8 mouse cellular contexts compared by ENCODE assay signal in the genomic region with DNA sequence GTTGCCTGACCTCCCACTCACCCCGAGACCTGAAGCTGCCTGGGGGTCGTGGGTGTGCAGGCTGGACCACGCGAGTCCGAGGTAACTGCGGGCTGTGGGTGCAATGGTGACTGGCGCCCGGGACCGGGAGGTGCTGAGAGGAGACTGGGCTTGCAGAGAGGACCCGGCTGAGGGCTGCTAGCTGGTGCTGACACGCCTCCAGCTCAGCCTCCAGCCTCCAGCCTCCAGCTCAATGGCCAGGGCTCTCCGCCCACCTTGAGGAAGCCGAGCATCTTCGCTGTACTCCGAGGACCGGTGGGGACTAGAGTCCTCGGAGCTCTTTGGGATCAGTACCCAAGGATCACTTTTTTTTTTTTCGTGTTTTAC. TPM values are rescaled to one million over a fixed set of nuclear protein-coding genes. Genes with fewer than 3 reads are reported as not detected.
DNase-seq lines count a peak whose midpoint lies in the region; ATAC-seq and TF ChIP-seq lines count a peak whose summit lies in the region.

No protein-coding gene starts in this region.

- H3K36me3 ChIP-seq in kidney, postnatal 0 days (ENCODE audit: insufficient read depth, low read length) = no peaks in the 10 kb centered on the region
- no peaks in the 10 kb centered on the region for H3K36me3 ChIP-seq in limb, embryonic 11.5 days (ENCODE audit: control insufficient read depth, insufficient read depth, low read length)
- no peaks in the 10 kb centered on the region for H3K36me3 ChIP-seq in neural tube, embryonic 14.5 days (ENCODE audit: control insufficient read depth, insufficient read depth, low read length)

- no peaks in the 10 kb centered on the region for H3K9me3 ChIP-seq in kidney, postnatal 0 days (replicated peaks; ENCODE audit: low read length)
- H3K9me3 ChIP-seq in limb, embryonic 11.5 days (ENCODE audit: control insufficient read depth, low read length) = no peaks in the 10 kb centered on the region
- H3K9me3 ChIP-seq in neural tube, embryonic 14.5 days (ENCODE audit: control insufficient read depth, low read length) = no peaks in the 10 kb centered on the region

- H3K4me2 ChIP-seq in kidney, postnatal 0 days (ENCODE audit: low read length) = peak overlapping the region; percentile 93
- H3K4me2 ChIP-seq in limb, embryonic 11.5 days (ENCODE audit: low read depth, severe bottlenecking) = peak overlapping the region; percentile 75
- H3K4me2 ChIP-seq in neural tube, embryonic 14.5 days (ENCODE audit: low read depth, low read length) = peak overlapping the region; percentile 75

- peak overlapping the region; percentile 96 for H3K27ac ChIP-seq in kidney, postnatal 0 days
- peak overlapping the region; percentile 82 for H3K27ac ChIP-seq in limb, embryonic 11.5 days (replicated peaks; ENCODE audit: low read depth, low read length)
- H3K27ac ChIP-seq in neural tube, embryonic 14.5 days (ENCODE audit: low read depth, low read length) = peak overlapping the region; percentile 58

- DNase-seq in kidney, postnatal 0 days (ENCODE audit: low spot score) = peak; percentile 69
- no peak for DNase-seq in kidney, adult 11 months
- peak; percentile 76 for DNase-seq in NIH3T3 (ENCODE audit: low read depth)
- DNase-seq in limb, embryonic 11.5 days (ENCODE audit: low spot score) = no peak
- no peak for DNase-seq in urinary bladder, postnatal 10 days (ENCODE audit: low spot score)
- DNase-seq in layer of hippocampus, adult 8-10 months (ENCODE audit: low spot score in 2 of 2) = no peak

- H3K27me3 ChIP-seq in kidney, postnatal 0 days (ENCODE audit: insufficient read depth, low read length) = no peaks in the 10 kb centered on the region
- no peaks in the 10 kb centered on the region for H3K27me3 ChIP-seq in limb, embryonic 11.5 days (ENCODE audit: control insufficient read depth, insufficient read depth, low read length)
- no peaks in the 10 kb centered on the region; the same call in 1 of the 2 replicates for H3K27me3 ChIP-seq in neural tube, embryonic 14.5 days (ENCODE audit: control insufficient read depth, insufficient read depth, low read length)

- peak overlapping the region; percentile 82 for H3K9ac ChIP-seq in kidney, postnatal 0 days (ENCODE audit: low read depth, low read length)
- H3K9ac ChIP-seq in limb, embryonic 11.5 days (ENCODE audit: low read length) = peak overlapping the region; percentile 78
- peak overlapping the region; percentile 61 for H3K9ac ChIP-seq in neural tube, embryonic 14.5 days (replicated peaks; ENCODE audit: low read depth, low read length)

- peaks cover 8% of the 10 kb centered on the region; the same call in 1 of the 2 replicates for H3K4me1 ChIP-seq in kidney, postnatal 0 days (replicated peaks; ENCODE audit: insufficient read depth, low read length)
- H3K4me1 ChIP-seq in limb, embryonic 11.5 days (ENCODE audit: control insufficient read depth, insufficient read depth, low read length) = peaks cover 10% of the 10 kb centered on the region
- 0 out of 2 replicates have a peak, but pooled peaks cover 2% of the 10 kb centered on the region for H3K4me1 ChIP-seq in neural tube, embryonic 14.5 days (ENCODE audit: control insufficient read depth, insufficient read depth, low read length)

- ATAC-seq in kidney, postnatal 0 days (replicated peaks; ENCODE audit: low FRiP score, low read depth) = peak; percentile 75
- peak; percentile 59 for ATAC-seq in erythroblast, adult 5-6 weeks (replicated peaks; ENCODE audit: low FRiP score, poor library complexity, severe bottlenecking)
- peak; percentile 65 for ATAC-seq in limb, embryonic 11.5 days (ENCODE audit: insufficient number of reproducible peaks, low FRiP score, low TSS enrichment, low read depth)
- ATAC-seq in neural tube, embryonic 14.5 days (ENCODE audit: low read depth) = peak; percentile 77

- peak overlapping the region; percentile 85 for H3K4me3 ChIP-seq in kidney, postnatal 0 days (replicated peaks; ENCODE audit: low read depth, low read length)
- peak overlapping the region; percentile 70 for H3K4me3 ChIP-seq in limb, embryonic 11.5 days (ENCODE audit: low read depth, low read length)
- peak overlapping the region; percentile 68 for H3K4me3 ChIP-seq in neural tube, embryonic 14.5 days (ENCODE audit: low read depth, low read length)

- WGBS in kidney, postnatal 0 days = under 1% methylated on average over 18 of the region's 18 CpGs
- under 1% methylated on average over 18 of the region's 18 CpGs for WGBS in limb, embryonic 11.5 days
- 0% methylated on average over 18 of the region's 18 CpGs for WGBS in neural tube, embryonic 14.5 days

- no peak for TF ChIP-seq CTCF in kidney, postnatal 0 days (IDR thresholded peaks at IDR 0.05; ENCODE audit: low read depth)

RNA-seq across cellular contexts. Expression of gene Ccdc171, which starts 0.3 kb away (rescaled TPM):
- polyA plus RNA-seq in kidney, postnatal 0 days (2015; fragmentation: Nextera tagmentation; extraction: Ambion mirVana) = 2.4 and 2.5 TPM in 2 replicates
- total RNA-seq in erythroblast, adult 5-6 weeks (2015; ENCODE audit: low replicate concordance) = 1.5 and 5.8 TPM in 2 replicates
- total RNA-seq in erythroblast, adult 5-6 weeks (2017; ENCODE audit: low replicate concordance) = 1.8 and 3.2 TPM in 2 replicates
- 5.2 and 5.9 TPM in 2 replicates for polyA plus RNA-seq in limb, embryonic 11.5 days (2014; fragmentation: Nextera tagmentation; extraction: Ambion mirVana)
- 3.6 and 4.5 TPM in 2 replicates for polyA plus RNA-seq in neural tube, embryonic 14.5 days (2014; fragmentation: Nextera tagmentation; extraction: Ambion mirVana)
- total RNA-seq in layer of hippocampus, adult 8-10 months (2022) = 1 to 10 TPM; 4.1 to 4.5 (median 4.2) TPM

RNA-seq across cellular contexts. Expression of gene Psip1, which starts 39.4 kb away (rescaled TPM):
- polyA plus RNA-seq in kidney, postnatal 0 days (2015; fragmentation: Nextera tagmentation; extraction: Ambion mirVana) = 104 and 105 TPM in 2 replicates
- total RNA-seq in erythroblast, adult 5-6 weeks (2015; ENCODE audit: low replicate concordance) = 52.1 and 60.8 TPM in 2 replicates
- 57.2 and 81.7 TPM in 2 replicates for total RNA-seq in erythroblast, adult 5-6 weeks (2017; ENCODE audit: low replicate concordance)
- polyA plus RNA-seq in limb, embryonic 11.5 days (2014; fragmentation: Nextera tagmentation; extraction: Ambion mirVana) = 313 and 341 TPM in 2 replicates
- polyA plus RNA-seq in neural tube, embryonic 14.5 days (2014; fragmentation: Nextera tagmentation; extraction: Ambion mirVana) = 320 and 337 TPM in 2 replicates
- total RNA-seq in layer of hippocampus, adult 8-10 months (2022) = 100 to 1,000 TPM; 191 to 205 (median 200) TPM

Comparison
In these comparisons a context has a peak if more than half of its experiments do, and no peak if none do; other contexts are left out.
1. DNase-seq: peak in kidney, postnatal 0 days (single experiment) and NIH3T3 (single experiment); none in kidney, adult 11 months (single experiment), limb, embryonic 11.5 days (single experiment), urinary bladder, postnatal 10 days (single experiment) and layer of hippocampus, adult 8-10 months (0 of 2).
2. Peak in every context shown above with its lines, with median percentiles within 50 percentile points of each other: ATAC-seq, H3K27ac ChIP-seq, H3K4me2 ChIP-seq, H3K4me3 ChIP-seq and H3K9ac ChIP-seq.